Mouse (Mus musculus) brain, adult 10 weeks (tissue): ENCODE data around the gene Unc13b. TPM values are rescaled to one million over a fixed set of nuclear protein-coding genes. Genes with fewer than 3 reads are reported as not detected.

Experiments
- polyA plus RNA-seq: library from polyadenylated mRNA; stranded (reverse); fragments of 350-450 nt; fragmentation: Illumina TruSeq; extraction: RNeasy Lipid Tissue Mini Kit (QIAGEN cat#74804); gene quantifications from one replicate; pipeline ENCODE4 v1.2.3, GENCODE M21; 2015; ENCODE audit warnings: low read depth, low replicate concordance

Unc13b gene
- polyA plus RNA-seq = 29.6 TPM

GRCm38 (mm10) chr4:43058753-43059654 is at the start of gene Unc13b:
Gene Unc13b, plus strand, starts transcription at chr4:43058953.

GRCm38 (mm10) chr4:43010161-43011038 is 48.4 kb upstream of the Unc13b start, which contains the start of gene Fancg:
Gene Fancg, minus strand, starts transcription at chr4:43010506.

GRCm38 (mm10) chr4:43025084-43025960 is 33.4 kb upstream of the Unc13b start, which contains the start of gene Pigo:
Gene Pigo, minus strand, starts transcription at chr4:43025819.

GRCm38 (mm10) chr4:43031237-43031995 is 27.3 kb upstream of the Unc13b start, which contains the start of gene Stoml2:
Gene Stoml2, minus strand, starts transcription at chr4:43031710.

GRCm38 (mm10) chr4:43045659-43046302 is 13.0 kb upstream of the Unc13b start, which contains the start of gene Fam214b:
Gene Fam214b, minus strand, starts transcription at chr4:43046220.

GRCm38 (mm10) chr4:43266623-43267322 is 208.0 kb downstream of the Unc13b start, which contains the start of gene Atp8b5:
Gene Atp8b5, plus strand, starts transcription at chr4:43267159.

Other genes starting within 250 kb of the Unc13b start
- 0.18 TPM for gene Fam205a1, start 205.1 kb upstream of the Unc13b start, polyA plus RNA-seq
- gene Gm12394, start 202.2 kb upstream of the Unc13b start, polyA plus RNA-seq = 0.76 TPM
- gene Fam205c, start 184.7 kb upstream of the Unc13b start, polyA plus RNA-seq = not detected
- gene Phf24, start 142.3 kb upstream of the Unc13b start, polyA plus RNA-seq = 194 TPM
- 155 TPM for gene Dnajb5, start 109.1 kb upstream of the Unc13b start, polyA plus RNA-seq
- gene 1700022I11Rik, start 89.3 kb upstream of the Unc13b start, polyA plus RNA-seq = not detected
- gene Vcp, start 58.4 kb upstream of the Unc13b start, polyA plus RNA-seq = 202 TPM
- 12.4 TPM for gene Fancg, start 48.4 kb upstream of the Unc13b start, polyA plus RNA-seq
- gene Pigo, start 33.1 kb upstream of the Unc13b start, polyA plus RNA-seq = 15.2 TPM
- gene Stoml2, start 27.2 kb upstream of the Unc13b start, polyA plus RNA-seq = 139 TPM
- gene Fam214b, start 12.7 kb upstream of the Unc13b start, polyA plus RNA-seq = 25.3 TPM
- gene Atp8b5, start 208.2 kb downstream of the Unc13b start, polyA plus RNA-seq = 0.80 TPM